Mouse (Mus musculus): ENCODE measurements around the gene Por.
A peak's percentile ranks its signal among the peaks of the same experiment; 100 is the strongest.

Gene Por

DNA sequence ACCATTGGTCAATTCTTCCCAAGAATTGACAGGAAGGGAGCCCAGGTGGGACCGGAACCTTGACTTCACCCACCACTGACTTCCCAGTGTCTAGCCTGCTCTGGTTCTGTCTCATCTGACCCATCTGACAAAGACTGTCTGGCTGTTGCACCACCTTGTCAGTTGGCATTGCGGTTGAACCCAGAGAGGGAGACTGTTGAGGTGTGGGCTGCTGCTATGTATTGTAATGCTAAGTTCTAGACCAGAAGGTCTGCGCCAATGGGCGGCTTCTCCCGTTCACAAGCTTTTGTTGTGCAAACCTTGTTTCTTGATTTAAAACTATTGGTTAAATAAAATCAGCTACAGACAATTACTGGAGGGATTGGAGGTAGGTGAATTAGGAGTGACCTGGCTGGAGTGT lies 12.7 kb upstream of the Por start:
- no peak for DNase-seq

DNA sequence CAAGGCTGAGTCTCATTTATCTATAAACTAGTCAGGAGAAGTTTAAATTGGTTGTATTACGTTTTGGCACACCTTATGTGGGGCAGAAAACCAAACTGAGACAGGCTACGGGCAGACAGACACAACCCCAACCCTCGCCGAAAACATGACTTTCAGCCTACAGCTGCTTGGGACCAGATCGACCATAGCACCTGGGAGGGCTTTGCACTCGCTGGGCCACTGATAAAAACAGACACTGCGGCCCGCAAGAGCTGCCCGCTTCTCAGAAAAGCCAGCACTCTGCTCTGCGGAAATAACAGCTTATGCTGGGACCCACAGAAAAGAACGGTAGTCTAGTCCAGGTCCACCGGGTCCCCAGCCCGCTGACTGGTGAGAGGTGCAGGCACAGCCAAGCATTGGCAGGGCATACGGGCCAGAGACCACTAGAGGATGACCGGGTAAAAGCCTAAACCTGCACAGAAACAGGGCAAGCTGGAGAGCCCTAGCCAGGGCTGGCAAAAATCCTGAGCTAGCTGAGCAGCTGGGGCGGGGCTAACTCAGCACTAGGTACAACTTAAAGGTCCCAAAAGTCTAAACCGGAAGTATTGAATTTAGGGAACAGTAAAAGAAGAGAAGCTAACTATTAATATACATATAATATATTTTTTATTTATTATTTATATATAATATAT lies 12.0 kb upstream of the Por start:
- DNase-seq, result peak; percentile 43 to 72

DNA sequence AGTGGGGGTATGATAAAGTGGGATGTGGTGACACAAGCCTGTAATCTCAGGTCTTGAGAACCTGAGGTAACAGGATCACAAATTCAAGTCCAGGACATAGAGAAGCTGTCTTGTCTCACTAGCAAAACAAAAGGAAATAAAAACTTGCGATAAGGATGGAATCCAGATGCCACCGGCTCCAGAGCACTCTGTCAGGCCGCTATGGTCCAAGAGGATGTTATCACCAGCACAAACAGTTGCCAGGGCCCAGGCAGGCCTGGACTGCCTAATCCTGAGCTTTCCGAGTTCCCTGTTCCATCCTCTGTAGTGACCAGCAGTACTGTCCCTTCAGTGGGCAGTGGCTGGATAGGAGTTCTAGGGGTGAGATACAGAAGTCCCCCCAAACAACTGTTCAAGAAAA lies 9.9 kb upstream of the Por start:
- no peak for DNase-seq

DNA sequence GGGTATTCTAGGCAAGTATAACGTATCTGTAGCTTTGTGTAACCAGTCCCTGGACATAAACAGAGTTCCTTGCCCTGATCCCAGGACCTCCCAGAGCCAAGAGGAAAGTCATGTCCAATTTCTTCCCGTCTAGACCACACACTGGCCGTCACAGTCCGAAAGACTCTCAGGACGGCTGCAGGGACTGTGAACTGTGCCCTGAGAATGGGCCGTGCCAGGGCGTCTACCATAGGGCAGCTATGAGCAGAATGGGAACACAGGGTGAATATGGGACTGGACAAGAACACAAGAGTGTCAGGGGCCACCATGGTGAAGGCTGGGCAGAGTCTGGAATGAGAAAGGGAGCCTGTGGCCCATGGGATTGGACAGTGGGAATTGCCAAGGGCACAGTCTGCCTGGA lies 9.3 kb upstream of the Por start:
- DNase-seq, result peak in 1 of 2 experiments; percentile 70

DNA sequence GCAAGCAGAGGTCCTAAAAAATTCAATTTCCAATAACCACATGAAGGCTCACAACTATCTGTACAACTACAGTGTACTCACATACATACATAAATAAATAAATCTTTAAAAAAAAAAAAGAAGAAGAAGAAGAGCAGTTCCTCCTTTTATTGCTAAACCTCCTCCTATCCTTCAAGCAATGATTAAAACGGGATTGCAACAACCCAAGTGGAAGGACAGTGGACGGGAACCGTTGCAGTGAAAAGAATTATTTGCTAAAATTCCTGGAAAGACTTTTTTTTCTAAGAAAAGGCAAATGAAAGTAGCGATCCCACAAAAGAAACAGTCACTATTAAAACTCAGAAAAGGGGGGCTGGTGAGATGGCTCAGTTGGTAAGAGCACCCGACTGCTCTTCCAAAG lies 2.9 kb upstream of the Por start:
- no peak for DNase-seq

DNA sequence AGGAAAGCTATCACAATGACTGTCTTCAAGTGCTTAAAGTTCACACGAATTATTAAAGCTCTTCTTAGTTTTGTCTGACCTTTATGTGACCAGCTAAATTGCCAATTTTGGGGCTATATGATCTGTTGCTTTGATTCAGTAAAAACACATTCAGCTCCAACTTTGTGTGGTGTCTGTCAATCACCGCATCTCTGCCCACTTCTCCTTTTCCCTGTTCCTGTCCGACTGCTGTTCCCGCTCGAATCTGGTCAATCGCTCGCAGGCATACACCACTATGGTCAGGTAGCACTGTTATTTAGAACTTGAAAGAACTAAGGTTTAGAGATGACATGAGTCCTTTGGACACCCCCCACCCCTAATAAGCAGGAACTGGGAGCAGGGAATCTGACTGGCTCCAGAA lies 1.8 kb upstream of the Por start:
- DNase-seq, result no peak

DNA sequence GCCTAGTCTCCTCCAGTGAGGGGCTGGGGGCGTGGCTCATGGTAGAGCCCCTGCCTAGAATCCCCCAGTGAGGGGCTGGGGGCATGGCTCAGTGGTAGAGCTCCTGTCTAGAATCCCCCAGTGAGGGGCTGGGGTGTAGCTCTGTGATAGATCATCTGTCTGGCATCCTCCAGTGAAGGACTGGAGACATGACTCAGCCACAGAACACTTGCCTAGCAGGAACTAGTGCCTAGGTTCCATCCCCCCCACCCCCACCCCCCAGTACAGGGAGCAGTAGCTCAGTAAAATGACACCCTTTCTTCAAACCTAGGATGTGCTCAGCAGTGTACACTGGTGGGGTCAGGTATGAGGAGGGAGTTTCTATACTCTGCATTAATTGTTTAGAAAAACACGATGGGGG lies 1.0 kb downstream of the Por start:
- no peak for DNase-seq

DNA sequence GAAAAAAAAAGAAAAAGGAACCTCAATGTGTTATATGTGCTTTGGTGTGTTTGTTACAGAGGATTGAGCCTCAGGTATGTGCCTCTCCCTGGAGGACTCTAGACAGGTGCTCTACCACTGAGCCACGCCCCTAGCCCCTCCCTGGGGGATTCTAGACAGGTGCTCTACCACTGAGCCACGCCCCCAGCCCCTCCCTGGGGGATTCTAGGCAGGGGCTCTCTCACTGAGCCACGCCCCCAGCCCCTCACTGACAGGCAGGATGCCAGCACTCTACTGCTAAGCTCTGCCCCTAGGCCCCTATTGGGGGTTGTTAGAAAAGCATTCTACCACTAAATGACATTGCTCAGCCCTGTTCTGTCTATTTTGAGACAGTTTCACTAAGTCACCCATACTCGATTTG lies 2.7 kb downstream of the Por start:
- DNase-seq, result no peak

DNA sequence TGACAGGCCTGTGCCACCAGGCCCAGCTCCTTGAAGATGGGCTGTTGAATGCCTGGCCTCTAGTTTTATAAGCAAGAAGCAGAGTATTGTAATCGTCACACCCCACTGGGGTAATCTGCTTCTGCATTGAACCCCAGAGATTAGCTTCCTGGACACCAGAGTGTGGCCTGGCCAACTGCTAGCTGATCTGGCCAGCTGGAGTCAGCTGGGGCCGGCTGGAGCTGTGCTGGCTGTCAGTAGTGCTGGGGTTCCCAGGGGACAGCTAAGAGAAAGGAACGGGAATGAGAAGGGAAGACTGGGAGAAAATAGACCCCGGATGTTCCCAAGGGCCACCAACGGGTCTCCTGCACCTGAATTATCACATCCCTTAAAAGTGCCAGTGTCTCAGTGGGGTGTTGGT lies 3.1 kb downstream of the Por start:
- DNase-seq, result peak; percentile 45 to 69

DNA sequence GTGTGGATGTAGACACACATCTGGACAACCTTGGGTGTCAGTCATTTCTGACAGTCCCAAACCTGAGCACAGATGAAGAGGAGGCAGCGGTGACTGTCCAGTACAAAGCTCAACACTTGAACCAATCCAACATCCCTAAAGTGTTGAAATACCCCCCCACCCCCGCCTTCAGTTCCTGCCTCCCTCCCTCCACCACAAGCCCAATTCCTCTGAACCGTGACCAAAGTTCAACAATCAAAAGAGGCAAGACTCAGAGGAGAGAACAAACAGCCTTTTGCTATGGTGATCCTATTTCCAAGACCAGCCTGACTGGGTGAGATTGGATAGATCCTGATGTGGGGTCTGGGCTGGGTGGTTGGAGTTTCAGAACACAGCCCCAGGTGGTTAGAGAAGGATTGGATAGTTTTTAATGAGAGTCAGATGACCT lies 4.5 kb downstream of the Por start:
- peak; percentile 63 to 82 for DNase-seq

DNA sequence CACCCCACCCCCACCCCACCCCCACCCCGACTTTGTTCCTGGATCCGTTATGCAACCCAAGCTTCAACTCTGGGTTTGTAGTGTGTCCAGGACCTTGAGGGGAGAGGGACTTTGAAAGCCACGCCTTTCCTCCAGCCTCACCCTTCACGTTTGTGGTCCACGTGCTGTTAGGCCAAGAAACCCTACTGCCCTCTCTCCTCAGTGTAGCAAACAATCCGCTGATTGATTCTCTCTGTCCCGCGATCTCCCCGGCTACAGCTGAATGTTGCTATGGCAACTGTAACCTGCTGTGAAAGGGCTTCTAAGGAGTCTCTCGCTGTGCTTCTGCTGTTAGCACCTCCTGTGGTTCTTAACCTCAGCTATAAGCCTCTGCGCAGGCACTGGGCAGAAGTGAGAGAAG lies 5.0 kb downstream of the Por start:
- peak; percentile 93 to 97 for DNase-seq

DNA sequence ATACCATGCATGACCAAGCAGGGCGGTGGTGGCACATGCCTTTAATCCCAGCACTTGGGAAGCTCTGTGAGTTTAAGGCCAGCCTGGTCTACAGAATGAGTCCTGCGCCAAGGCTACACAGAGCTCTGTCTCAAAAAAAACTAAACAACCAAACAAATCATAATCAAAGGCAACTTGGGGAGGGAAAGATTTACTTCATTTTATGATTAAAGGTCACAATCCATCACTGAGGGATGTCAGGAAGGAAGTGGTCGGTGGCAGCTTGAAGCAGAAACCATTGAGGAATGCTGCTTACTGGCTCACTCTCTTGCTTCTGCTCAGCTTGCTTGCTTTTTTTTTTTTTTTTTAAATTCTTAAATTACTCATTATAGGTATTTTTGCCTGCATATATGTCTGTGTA lies 6.9 kb downstream of the Por start:
- DNase-seq, result no peak

DNA sequence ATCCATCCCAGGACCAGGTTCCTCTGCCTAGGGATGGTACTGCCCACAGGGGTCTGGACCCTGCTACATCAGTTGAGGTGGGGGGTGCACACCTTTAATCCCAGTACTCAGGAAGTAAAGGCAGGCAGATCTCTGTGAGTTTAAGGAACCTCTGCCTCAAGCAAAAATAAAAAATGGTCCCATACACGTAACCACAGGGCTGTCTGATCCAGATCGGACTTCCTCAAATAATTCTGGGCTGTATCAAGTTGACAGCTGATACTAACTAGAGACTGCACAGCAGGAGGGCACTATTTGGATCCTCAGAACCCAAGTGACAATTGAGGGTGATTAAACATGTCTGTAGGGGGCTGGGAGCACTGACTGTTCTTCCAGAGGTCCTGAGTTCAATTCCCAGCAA lies 7.4 kb downstream of the Por start:
- DNase-seq, result no peak

DNA sequence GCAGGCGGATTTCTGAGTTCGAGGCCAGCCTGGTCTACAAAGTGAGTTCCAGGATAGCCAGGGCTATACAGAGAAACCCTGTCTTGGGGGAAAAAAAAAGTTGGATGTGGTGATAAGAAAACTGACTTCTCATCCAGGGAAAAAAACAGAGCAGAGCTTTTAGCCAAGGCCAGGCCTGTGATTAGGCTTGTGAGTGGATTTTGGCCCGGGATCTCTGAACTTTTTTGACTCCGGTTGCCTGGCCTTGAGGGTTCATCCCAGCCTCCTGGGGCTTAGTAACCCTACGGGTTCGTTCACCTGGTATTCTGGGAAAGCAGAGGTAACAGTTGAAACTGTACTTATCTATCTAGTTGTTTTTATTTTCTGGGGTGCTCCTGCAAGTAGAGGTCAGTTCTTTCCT lies 8.6 kb downstream of the Por start:
- no peak for DNase-seq

DNA sequence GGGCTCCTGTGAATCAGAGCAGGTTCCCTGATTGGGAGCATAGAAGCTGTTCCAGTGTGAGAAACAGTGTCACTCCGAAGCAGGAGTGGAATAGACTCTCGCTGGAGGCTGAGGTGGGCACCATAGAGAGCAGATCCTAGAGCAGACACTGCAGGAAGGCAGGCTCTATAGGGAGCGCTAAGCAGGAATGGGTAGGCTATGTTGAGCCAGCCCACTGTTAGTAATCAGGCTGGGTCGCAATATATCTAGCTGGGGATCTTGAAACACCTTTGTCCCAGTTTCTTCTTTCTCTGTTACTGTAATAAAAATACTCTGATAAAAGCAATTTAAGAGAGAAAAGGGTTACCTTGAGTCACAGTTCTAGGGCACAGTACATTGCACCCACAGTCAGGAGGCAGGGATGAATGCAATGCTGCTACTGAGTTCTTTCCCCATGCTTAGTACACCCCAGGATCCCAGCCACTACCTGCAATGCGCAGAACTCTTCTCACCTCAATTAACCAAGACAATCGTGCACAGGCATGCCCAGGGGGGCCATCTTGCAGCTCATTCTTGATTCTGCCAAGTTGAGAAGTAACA lies 11.2 kb downstream of the Por start:
- DNase-seq, result peak in 1 of 2 experiments; percentile 19

DNA sequence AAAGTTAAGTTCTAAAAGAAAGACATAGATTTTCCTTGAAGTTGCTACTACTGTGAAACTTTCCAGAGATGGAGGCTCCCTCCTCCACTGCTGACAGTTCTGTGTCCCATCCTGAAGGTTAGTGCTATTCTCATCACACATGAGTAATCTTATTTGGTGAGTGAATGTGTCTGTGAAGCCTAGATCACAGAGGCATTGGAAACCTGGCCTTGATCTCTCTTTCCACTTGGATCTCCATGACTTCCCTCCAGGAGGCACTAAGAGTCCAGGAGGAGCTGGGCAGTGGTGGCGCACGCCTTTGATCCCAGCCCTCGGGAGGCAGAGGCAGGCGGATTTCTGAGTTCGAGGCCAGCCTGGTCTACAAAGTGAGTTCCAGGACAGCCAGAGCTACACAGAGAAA lies 12.2 kb downstream of the Por start:
- no peak for DNase-seq

DNA sequence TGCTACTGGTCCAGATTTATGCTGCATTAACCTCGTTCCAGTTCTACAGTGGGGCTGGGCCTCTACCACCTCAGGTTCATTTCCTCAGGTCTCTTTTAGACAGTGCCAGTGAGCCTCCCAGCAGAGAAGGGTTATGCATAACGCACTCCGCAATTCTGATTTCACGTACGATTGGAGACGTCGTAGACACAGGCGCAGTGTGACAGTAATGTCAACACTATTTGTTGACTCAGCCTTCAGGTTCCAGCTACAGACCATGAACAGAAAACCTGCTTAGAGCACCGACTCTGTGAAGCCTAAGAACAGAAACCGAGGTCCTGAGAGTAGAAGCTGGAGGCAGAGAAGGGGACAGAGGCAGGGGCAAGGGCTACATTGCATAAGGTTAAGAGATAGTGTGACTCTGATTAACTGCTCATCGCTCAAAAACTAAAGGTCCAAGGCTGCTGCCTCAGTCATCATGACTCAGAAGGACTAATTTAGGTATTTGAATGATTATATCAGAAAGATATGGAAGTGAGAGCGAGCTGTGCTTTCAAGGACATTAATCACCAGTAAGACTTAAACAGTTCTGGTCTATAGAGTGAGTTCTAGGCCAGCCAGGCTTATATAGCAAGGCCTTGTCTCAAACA lies 13.2 kb downstream of the Por start:
- DNase-seq, result peak in 1 of 2 experiments; percentile 9

DNA sequence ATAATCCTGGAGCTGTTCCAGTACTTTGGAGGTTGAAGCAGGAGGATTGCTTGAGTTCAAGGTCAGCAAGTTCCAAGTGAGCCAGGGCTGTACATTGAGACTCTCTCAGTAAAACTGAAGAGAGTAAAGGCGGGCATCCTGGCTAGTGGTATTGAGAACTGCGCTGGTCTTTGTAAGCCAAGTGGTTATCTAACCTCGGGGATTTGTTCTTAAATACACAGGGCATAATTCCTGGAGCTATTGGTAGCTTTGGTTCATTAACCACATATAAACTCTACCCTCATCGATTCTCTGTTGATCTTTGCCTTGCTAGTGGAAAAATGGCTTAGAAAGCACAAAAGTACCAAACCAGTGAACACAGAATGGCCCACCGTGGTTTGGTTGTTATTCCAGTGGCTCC lies 20.6 kb downstream of the Por start:
- DNase-seq, result peak in 1 of 2 experiments; percentile 31

DNA sequence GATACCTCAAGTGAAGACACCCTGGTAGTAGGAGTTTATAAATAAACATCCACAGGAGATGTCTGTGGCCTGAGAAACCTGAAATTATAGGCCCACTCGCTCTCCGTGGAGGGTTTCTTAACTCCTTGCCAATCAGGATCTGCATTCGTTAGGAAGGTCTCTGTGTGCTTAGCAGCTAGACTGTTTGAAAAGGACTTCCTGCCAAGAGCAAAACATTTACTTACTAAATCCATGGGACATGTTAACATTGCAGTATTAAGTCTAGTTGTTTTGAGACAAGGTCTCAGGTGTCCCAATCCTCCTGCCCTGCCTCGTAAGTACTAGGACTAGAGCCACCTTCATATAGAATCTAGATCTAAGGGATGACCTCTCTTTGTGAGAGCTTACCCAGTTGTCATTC lies 21.4 kb downstream of the Por start:
- no peak for DNase-seq

DNA sequence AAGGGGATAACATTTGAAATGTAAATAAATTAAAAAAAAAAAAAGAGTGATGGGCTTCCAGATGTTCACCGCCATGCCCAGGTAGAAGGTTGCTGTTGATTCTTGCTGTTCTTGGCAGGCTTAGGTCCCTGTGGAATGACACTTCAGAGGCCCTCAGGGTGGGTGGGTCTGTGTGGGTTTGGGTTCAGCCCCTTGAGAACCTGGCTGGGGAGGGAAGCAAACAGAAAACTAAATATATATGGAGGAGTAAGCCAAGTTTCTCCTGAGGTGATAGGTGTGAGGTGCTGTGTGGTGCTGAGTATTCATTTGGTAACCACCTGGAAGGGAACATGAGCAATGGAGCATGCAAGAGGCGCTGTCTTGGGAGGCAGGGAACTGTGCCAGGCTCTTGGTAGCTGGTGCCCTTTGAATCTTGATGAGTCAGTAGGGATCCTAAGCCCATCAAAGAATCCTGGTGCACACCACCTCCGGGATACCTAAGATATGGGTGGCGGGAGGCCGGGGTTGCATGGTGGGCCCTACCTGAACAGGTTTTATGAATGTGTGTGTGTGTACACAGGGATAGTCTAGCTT lies 23.5 kb downstream of the Por start:
- DNase-seq, result peak; percentile 90 to 93

DNA sequence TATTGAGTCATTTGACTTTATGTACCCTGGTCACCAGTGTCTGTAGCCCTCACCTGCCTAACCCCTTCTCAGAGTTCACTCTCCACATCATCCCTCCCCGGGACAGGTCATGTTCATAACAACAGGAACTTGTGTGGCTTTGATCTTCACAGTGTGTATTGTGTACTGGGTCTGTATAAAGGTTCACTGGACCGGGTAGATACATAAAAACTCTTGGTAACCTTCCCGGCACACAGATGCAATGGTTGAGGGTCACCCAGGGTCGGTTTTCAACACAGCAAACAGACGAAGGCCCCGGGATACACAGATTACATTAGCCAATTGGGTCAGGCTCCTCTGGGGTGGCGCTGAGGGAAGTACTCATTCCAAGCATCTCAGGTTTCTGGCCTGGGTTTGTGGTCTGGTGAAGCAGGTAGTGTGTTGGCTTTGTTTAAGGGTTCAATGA lies 25.5 kb downstream of the Por start:
- peak in 1 of 2 experiments; percentile 56 for DNase-seq

DNA sequence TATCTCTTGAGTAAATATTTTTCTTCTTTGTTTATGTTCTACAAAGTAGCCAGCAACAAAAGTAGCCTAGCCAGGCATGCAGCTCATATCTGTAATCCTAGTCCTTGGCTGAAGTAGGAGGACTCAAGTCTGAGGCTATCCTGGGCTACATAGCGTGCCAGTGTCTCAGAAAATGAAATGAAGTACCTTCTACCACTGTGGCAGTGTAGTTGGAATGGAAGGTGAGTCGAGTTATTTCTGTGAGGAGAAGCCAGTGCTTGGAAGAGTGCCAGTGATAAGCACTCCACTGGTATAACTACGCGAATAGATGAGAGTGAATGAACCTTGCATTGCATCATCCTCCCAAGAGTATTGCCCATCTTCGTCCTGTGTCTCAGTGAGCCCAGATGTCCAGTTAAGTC lies 27.9 kb downstream of the Por start:
- no peak for DNase-seq

DNA sequence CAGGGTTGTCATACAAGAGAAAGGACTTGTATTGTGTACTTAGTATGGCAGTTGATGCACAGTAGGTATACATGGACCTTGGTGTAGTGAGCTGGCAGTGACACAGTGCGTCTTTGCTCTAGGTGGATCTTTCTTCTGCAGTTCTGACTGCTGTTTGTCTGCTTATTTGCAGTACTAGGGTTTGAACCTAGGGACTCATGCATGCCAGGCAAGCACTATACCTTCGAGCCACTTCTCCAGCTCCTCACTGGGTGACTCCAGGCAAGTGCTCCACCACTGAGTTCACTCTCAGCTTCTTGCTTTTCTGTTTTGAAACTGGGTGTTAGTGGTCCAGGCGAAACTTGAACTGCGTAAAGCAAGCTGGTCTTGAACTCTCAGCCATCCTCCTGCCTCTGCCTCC lies 31.8 kb downstream of the Por start:
- no peak for DNase-seq

DNA sequence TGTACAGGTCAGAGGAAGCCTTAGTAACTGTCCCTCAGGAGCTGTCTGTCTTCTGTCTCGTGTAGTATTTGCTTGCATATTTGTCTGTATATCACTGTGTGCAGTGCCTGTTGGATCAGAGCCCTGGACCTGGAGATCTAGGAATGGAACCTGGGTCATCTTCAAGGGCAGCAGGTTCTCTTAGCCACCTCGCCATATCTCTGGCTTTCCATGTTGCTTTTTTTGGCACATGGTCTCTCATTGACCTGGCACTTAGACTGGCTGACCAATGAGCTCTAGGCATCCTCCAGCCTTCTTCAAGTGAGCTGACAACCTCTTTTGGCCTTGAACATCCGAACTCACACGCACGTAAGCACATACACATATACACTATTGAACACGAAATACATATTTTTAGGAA lies 32.4 kb downstream of the Por start:
- no peak for DNase-seq

Data from kidney, postnatal 25 days (tissue).